Mouse (Mus musculus) ES-E14 (cell line): ENCODE measurements around the gene Tom1. TPM values are rescaled to one million over a fixed set of nuclear protein-coding genes. Genes with fewer than 3 reads are reported as not detected.

Experiments used
- DNase-seq: peaks from one replicate; pipeline ENCODE4 v3.0.0-alpha.2; 2013; ENCODE audit warnings: low read depth, low spot score
- H3K27ac ChIP-seq: 2 replicates; pipeline ENCODE4 v1.5.1; 2012; ENCODE audit warnings: low read depth, mild to moderate bottlenecking, low read length, moderate library complexity, mixed read lengths; ENCODE audit not compliant: poor library complexity, insufficient read depth, severe bottlenecking
- H3K36me3 ChIP-seq: 2 replicates; pipeline ENCODE4 v1.6.1; 2012; ENCODE audit warnings: mild to moderate bottlenecking, low read length, moderate library complexity, mixed read lengths; ENCODE audit not compliant: control insufficient read depth, poor library complexity, insufficient read depth, severe bottlenecking
- H3K4me1 ChIP-seq, 2 experiments: fragments of 150-350 bp in 1 of 2; sonication (generic) in 1 of 2; 2 replicates each; pipeline ENCODE4 v1.6.1; 2012; ENCODE audit warnings: low read length in 2 of 2, mild to moderate bottlenecking in 1 of 2, mixed read lengths in 1 of 2; ENCODE audit not compliant: control insufficient read depth in 2 of 2, insufficient read depth in 2 of 2, poor library complexity in 1 of 2
- H3K4me3 ChIP-seq, 2 experiments: fragments of 150-350 bp in 1 of 2; sonication (generic) in 1 of 2; 2 replicates each; pipeline ENCODE4 v1.5.1; 2012; ENCODE audit warnings: low read length in 2 of 2, low read depth in 1 of 2, mild to moderate bottlenecking in 1 of 2, mixed read lengths in 1 of 2; ENCODE audit not compliant: insufficient read depth in 1 of 2, poor library complexity in 1 of 2, severe bottlenecking in 1 of 2
- H3K9ac ChIP-seq: 2 replicates; pipeline ENCODE4 v1.6.1; 2012; ENCODE audit warnings: low read depth, mild to moderate bottlenecking, low read length, mixed read lengths; ENCODE audit not compliant: poor library complexity, insufficient read depth, severe bottlenecking
- H3K9me3 ChIP-seq: fragments of 150-350 bp; sonication (generic); 2 replicates; pipeline ENCODE4 v1.6.1; 2012; ENCODE audit warnings: low read depth, mild to moderate bottlenecking, low read length; ENCODE audit not compliant: control insufficient read depth, insufficient read depth
- CHD2 ChIP-seq: IDR thresholded peaks from 2 replicates; pipeline ENCODE4 v1.6.1; 2014; ENCODE audit warnings: mild to moderate bottlenecking, low read depth, low read length, inconsistent platforms
- HCFC1 ChIP-seq: IDR thresholded peaks from 2 replicates; pipeline ENCODE4 v1.6.1; 2012; ENCODE audit warnings: low read length, inconsistent platforms, borderline replicate concordance; ENCODE audit not compliant: insufficient read depth
- MAFK ChIP-seq: IDR thresholded peaks from 2 replicates; pipeline ENCODE4 v1.6.1; 2014; ENCODE audit warnings: mild to moderate bottlenecking, low read depth, low read length, inconsistent platforms; ENCODE audit not compliant: insufficient read depth
- ZC3H11A ChIP-seq: IDR thresholded peaks from 2 replicates; pipeline ENCODE4 v1.6.1; 2012; ENCODE audit warnings: low read depth, mild to moderate bottlenecking, inconsistent platforms, low read length, borderline replicate concordance
- ZNF384 ChIP-seq: IDR thresholded peaks from 2 replicates; pipeline ENCODE4 v1.6.1; 2012; ENCODE audit warnings: low read depth, low read length, inconsistent platforms
- in situ Hi-C, 2 experiments: fragments of 600-800 bp; cut with MboI; formaldehyde crosslinking; loops; one replicate each; pipeline ENCODE4 v1.15.1; 2025; ENCODE audit warnings: low sequenced_read_pairs in 2 of 2, inconsistent platforms in 1 of 2; ENCODE audit not compliant: unreplicated experiment in 2 of 2
- total RNA-seq: library from RNA; depleted of rRNA; stranded (reverse); fragments of 300-350 nt; gene quantifications from 2 replicates; pipeline ENCODE4 v1.2.3, GENCODE M21; 2012

Gene Tom1
- total RNA-seq, 1 experiment: 24.5 TPM

DNA sequence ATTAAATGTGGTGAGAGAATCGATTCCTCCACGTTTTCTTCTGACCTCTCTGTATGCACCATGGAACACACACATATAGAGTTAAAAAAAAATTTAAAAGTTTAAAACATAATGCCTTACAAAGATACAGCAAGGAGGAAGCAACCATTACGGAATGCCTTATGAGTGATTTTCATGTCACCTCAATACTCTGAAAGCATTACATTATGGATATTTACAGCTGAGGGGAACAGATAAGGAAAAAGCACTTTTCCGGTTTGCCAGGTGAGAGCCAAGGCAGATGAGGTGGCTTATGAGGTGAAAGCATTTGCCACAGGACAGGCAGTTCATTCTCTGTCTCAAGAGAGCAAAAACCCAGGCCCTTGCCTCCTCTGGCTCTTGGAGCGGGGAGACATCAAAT is 544 bp upstream of the Tom1 start:
- TF ChIP-seq ZC3H11A: no peak
- no peak for TF ChIP-seq HCFC1
- no peak for TF ChIP-seq MAFK
- no peak for TF ChIP-seq CHD2
- peak overlapping the region; percentile 83 for H3K27ac ChIP-seq
- H3K9me3 ChIP-seq: no peaks in the 10 kb centered on the region
- peak overlapping the region; percentile 34 to 36; a peak in 3 of 4 replicates for H3K4me3 ChIP-seq
- no peak for DNase-seq
- peaks cover 2 to 10% of the 10 kb centered on the region in 2 experiments; a peak in 3 of 4 replicates for H3K4me1 ChIP-seq
- H3K36me3 ChIP-seq: peaks cover 24% of the 10 kb centered on the region
- H3K9ac ChIP-seq: peak overlapping the region; percentile 60; the same call in 1 of the 2 replicates
- in situ Hi-C loops: no loop called here

DNA sequence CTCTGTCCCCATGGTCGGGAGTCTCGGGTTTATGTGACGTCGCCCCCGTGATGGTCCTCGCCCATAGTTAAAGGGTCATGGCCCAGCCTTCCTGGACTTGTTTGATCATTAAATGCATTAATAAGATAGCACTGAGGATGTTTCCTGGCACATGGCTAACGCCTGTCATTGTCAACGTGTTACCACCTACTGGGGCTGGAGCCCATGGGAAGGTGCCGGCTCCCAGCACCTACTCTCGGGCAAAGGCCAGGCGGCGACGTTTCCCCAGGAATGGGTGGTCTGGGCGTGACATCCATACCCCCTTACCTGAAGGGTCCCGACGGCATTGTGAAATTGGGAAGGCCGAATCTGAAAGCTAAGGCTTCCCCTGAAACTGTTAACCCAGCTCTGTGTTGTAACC is 780 bp downstream of the Tom1 start:
- Histone ChIP-seq H3K36me3 (peaks cover 18% of the 10 kb centered on the region), H3K4me3 (peak overlapping the region; percentile 77 to 91), H3K9me3 (no peaks in the 10 kb centered on the region), H3K27ac (peak overlapping the region; percentile 64), H3K4me1 (peaks cover 4 to 15% of the 10 kb centered on the region in 2 experiments), H3K9ac (peak overlapping the region; percentile 81)
- in situ Hi-C loops: no loop called here
- DNase-seq: no peak
- TF ChIP-seq HCFC1: no peak
- TF ChIP-seq MAFK: no peak
- TF ChIP-seq ZNF384: no peak
- TF ChIP-seq ZC3H11A: no peak
- TF ChIP-seq CHD2: no peak

DNA sequence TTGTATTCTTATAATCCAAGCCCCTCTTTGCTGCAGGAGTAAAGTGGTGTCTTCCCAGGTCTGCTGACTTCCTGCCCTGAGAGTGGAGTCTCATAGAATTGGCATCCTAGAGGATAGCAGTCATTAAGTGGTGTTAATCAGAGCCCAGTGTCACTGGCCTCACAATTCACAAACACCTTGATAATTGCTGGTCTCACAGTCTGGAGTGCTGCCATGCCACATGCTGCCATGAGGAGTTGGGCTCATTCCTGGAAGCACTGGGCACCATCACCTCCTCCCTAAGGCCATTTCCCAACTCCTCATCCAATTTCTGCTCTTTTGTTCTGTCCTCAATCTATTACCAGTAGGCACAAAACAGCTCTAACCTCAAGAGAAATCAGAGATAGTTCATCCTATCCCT is 2.1 kb downstream of the Tom1 start:
- in situ Hi-C loops: no loop called here
- no peaks in the 10 kb centered on the region for H3K9me3 ChIP-seq
- no peak overlapping the region for H3K9ac ChIP-seq
- H3K4me3 ChIP-seq: no peak overlapping the region
- peaks cover 4 to 13% of the 10 kb centered on the region in 2 experiments for H3K4me1 ChIP-seq
- DNase-seq: no peak
- H3K36me3 ChIP-seq: peaks cover 8% of the 10 kb centered on the region
- TF ChIP-seq HCFC1 (no peak), MAFK (no peak)
- no peak overlapping the region for H3K27ac ChIP-seq

DNA sequence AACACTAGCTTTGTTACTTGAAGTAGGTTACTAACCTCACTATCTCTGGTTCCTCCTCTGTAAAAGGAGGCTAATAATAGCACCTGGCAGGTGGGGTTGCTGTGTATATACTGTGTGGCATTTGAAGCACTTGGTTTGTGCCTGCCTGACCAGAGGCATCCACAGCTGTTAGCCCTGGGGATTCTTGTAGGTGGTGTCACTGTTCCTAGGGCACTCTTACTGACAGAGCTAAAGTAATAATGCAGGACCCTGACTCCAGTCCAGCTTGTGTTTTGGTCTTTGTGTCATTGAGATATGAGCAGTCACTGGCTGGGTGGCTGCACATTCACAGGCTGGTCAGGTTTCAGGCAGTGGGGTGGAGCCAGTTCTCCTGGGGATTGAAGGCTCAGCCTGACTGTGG is 5.0 kb downstream of the Tom1 start:
- H3K36me3 ChIP-seq: peaks cover 3% of the 10 kb centered on the region; the same call in 1 of the 2 replicates
- no peaks in the 10 kb centered on the region for H3K9me3 ChIP-seq
- H3K27ac ChIP-seq: no peak overlapping the region

DNA sequence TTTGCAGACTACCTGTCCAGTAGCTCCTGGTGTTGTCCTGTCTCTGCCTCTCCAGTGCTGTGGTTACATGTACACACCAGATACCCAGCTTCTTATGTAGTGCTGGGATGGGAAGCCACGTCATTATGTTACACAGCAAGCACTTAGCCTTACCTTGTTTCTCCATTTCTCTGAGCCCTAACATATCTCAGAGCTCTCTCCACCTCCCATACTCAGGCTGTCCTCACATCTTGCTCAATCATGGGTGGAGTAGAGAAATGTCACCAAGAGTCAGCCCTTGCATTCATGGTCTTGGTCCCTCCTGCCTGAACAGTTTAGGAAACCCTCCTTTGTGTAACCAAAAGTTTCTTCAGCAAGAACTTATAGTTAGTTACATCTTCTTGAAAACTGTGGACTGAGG is 6.2 kb downstream of the Tom1 start:
- Histone ChIP-seq H3K27ac (no peak overlapping the region), H3K4me1 (peaks cover 3 to 8% of the 10 kb centered on the region in 2 experiments; a peak in 3 of 4 replicates), H3K36me3 (peaks cover 3% of the 10 kb centered on the region; the same call in 1 of the 2 replicates), H3K4me3 (no peak overlapping the region), H3K9ac (no peak overlapping the region), H3K9me3 (no peaks in the 10 kb centered on the region)
- no peak for DNase-seq
- no peak for TF ChIP-seq MAFK
- TF ChIP-seq ZNF384: no peak
- no peak for TF ChIP-seq ZC3H11A
- TF ChIP-seq HCFC1: no peak
- no peak for TF ChIP-seq CHD2
- in situ Hi-C loops: no loop called here

More for the DNA sequence above, 5.0 kb downstream of the Tom1 start:
- in situ Hi-C loops: no loop called here
- H3K4me3 ChIP-seq: no peak overlapping the region
- TF ChIP-seq ZNF384 (no peak), CHD2 (no peak), MAFK (no peak), HCFC1 (no peak), ZC3H11A (no peak)
- H3K9ac ChIP-seq: no peak overlapping the region
- H3K4me1 ChIP-seq: peaks cover 3 to 10% of the 10 kb centered on the region in 2 experiments; a peak in 3 of 4 replicates
- DNase-seq: no peak
